Mouse (Mus musculus) ES-E14 (cell line): ENCODE results near the gene Rpl36.

Source experiments
- HCFC1 ChIP-seq: IDR thresholded peaks from 2 replicates; pipeline ENCODE4 v1.6.1; 2012; ENCODE audit warnings: low read length, inconsistent platforms, borderline replicate concordance; ENCODE audit not compliant: insufficient read depth
- MAFK ChIP-seq: IDR thresholded peaks from 2 replicates; pipeline ENCODE4 v1.6.1; 2014; ENCODE audit warnings: mild to moderate bottlenecking, low read depth, low read length, inconsistent platforms; ENCODE audit not compliant: insufficient read depth

DNA sequence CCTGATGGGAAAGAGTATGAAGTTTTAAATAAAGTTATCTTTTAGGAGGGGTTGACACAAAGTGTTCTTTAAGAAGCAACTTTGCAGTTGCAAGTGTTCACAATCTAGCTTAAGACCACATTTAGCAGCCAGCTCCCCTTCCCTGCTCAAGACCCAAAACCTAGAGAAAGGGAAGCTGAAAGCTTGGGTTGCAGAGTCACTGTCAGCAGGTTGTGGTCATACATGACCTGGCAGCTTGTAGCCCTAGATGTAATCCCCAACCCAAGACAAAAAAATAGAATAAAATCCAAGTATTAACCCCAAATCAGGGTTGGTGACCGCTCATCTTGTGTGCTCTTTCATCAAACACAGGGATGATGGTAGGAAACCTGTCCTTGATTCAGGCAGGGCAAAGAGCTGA is 30.1 kb upstream of the Rpl36 start:
- TF ChIP-seq HCFC1 (no peak), MAFK (no peak)
